ENCODE assay signal across 10 mouse cellular contexts in genomic region chr7:19197985-19198384, GRCm38 (mm10). TPM values are rescaled to one million over a fixed set of nuclear protein-coding genes. Genes with fewer than 3 reads are reported as not detected.
DNase-seq lines count a peak whose midpoint lies in the region; ATAC-seq and TF ChIP-seq lines count a peak whose summit lies in the region.
"Had no signal": no experiment of that assay in that cellular context is flagged by ENCODE, and none has a peak within 500 bp of the region (broad histone marks: within the 10 kb centered on the region; RNA-seq: fewer than 3 reads in every experiment).

No protein-coding gene starts in this region.

- 27% methylated on average over 2 of the region's 2 CpGs for WGBS in hindbrain, postnatal 0 days
- WGBS in hindbrain, embryonic 13.5 days, result 30% methylated on average over 2 of the region's 2 CpGs
- 25% methylated on average over 2 of the region's 2 CpGs for WGBS in forebrain, embryonic 14.5 days
- WGBS in heart, embryonic 11.5 days (ENCODE audit: insufficient replicate concordance), result 23% methylated on average over 2 of the region's 2 CpGs

- H3K9me3 ChIP-seq in hindbrain, postnatal 0 days (ENCODE audit: low read length), result no peaks in the 10 kb centered on the region
- no peaks in the 10 kb centered on the region for H3K9me3 ChIP-seq in hindbrain, embryonic 13.5 days
- H3K9me3 ChIP-seq in forebrain, embryonic 14.5 days (replicated peaks; ENCODE audit: control insufficient read depth, low read length), result no peaks in the 10 kb centered on the region; the same call in 1 of the 2 replicates
- H3K9me3 ChIP-seq in heart, embryonic 11.5 days (replicated peaks; ENCODE audit: control insufficient read depth, low read length), result peaks cover 4% of the 10 kb centered on the region; the same call in 1 of the 2 replicates

- H3K4me3 ChIP-seq in hindbrain, postnatal 0 days (ENCODE audit: low read length), result no peak overlapping the region
- H3K4me3 ChIP-seq in hindbrain, embryonic 13.5 days, result no peak overlapping the region
- H3K4me3 ChIP-seq in forebrain, embryonic 14.5 days (ENCODE audit: low read depth, low read length), result no peak overlapping the region
- H3K4me3 ChIP-seq in heart, embryonic 11.5 days (ENCODE audit: low read depth, low read length), result no peak overlapping the region
- H3K4me3 ChIP-seq: myocyte had no signal

- intact Hi-C loops in left cerebral cortex, postnatal 4 days (cut with DNase I), result no loop called here

- no peak overlapping the region for H3K9ac ChIP-seq in hindbrain, postnatal 0 days (replicated peaks; ENCODE audit: low read length)
- H3K9ac ChIP-seq in hindbrain, embryonic 13.5 days, result no peak overlapping the region
- H3K9ac ChIP-seq in forebrain, embryonic 14.5 days (ENCODE audit: low read length), result no peak overlapping the region
- no peak overlapping the region for H3K9ac ChIP-seq in heart, embryonic 11.5 days (ENCODE audit: low read depth, low read length)

- H3K4me1 ChIP-seq in hindbrain, postnatal 0 days (ENCODE audit: insufficient read depth, low read length), result no peaks in the 10 kb centered on the region
- H3K4me1 ChIP-seq in hindbrain, embryonic 13.5 days (replicated peaks), result no peaks in the 10 kb centered on the region
- no peaks in the 10 kb centered on the region for H3K4me1 ChIP-seq in forebrain, embryonic 14.5 days (ENCODE audit: control insufficient read depth, insufficient read depth, low read length)
- no peaks in the 10 kb centered on the region for H3K4me1 ChIP-seq in heart, embryonic 11.5 days (ENCODE audit: control insufficient read depth, insufficient read depth, low read length)

- no peak overlapping the region for H3K4me2 ChIP-seq in hindbrain, postnatal 0 days (ENCODE audit: low read depth, low read length)
- H3K4me2 ChIP-seq in hindbrain, embryonic 13.5 days, result no peak overlapping the region
- H3K4me2 ChIP-seq in forebrain, embryonic 14.5 days (ENCODE audit: low read length), result no peak overlapping the region
- H3K4me2 ChIP-seq in heart, embryonic 11.5 days, result no peak overlapping the region

- H3K27ac ChIP-seq in hindbrain, postnatal 0 days, result no peak overlapping the region
- no peak overlapping the region for H3K27ac ChIP-seq in hindbrain, embryonic 13.5 days
- H3K27ac ChIP-seq in forebrain, embryonic 14.5 days (ENCODE audit: low read depth, low read length), result no peak overlapping the region
- H3K27ac ChIP-seq in heart, embryonic 11.5 days (ENCODE audit: low read depth, low read length), result no peak overlapping the region

- no peaks in the 10 kb centered on the region for H3K27me3 ChIP-seq in hindbrain, postnatal 0 days (ENCODE audit: insufficient read depth, low read length)
- no peaks in the 10 kb centered on the region for H3K27me3 ChIP-seq in hindbrain, embryonic 13.5 days
- H3K27me3 ChIP-seq in forebrain, embryonic 14.5 days (replicated peaks; ENCODE audit: control insufficient read depth, insufficient read depth, low read length), result no peaks in the 10 kb centered on the region
- H3K27me3 ChIP-seq in heart, embryonic 11.5 days (ENCODE audit: control insufficient read depth, insufficient read depth, low read length), result no peaks in the 10 kb centered on the region

- ATAC-seq in hindbrain, postnatal 0 days, result no peak
- no peak for ATAC-seq in hindbrain, embryonic 13.5 days (ENCODE audit: low FRiP score)
- ATAC-seq in megakaryocyte progenitor cell, adult 5-6 weeks (replicated peaks; ENCODE audit: poor library complexity), result peak; percentile 82
- ATAC-seq in forebrain, embryonic 14.5 days, result no peak
- ATAC-seq in heart, embryonic 11.5 days (replicated peaks; ENCODE audit: insufficient number of reproducible peaks, low FRiP score, low TSS enrichment), result no peak

- DNase-seq in hindbrain, postnatal 0 days (ENCODE audit: low spot score), result no peak
- DNase-seq in CD4-positive helper T cell, adult 2 months (ENCODE audit: low read depth, low spot score), result peak; percentile 66
- DNase-seq in adrenal gland, postnatal 10 days, result peak; percentile 66
- DNase-seq in forebrain, embryonic 14.5 days (ENCODE audit: low spot score), result no peak
- no peak for DNase-seq in left cerebral cortex, postnatal 4 days
- DNase-seq: gastrocnemius, postnatal 25 days had no signal

- TF ChIP-seq CTCF in hindbrain, postnatal 0 days (IDR thresholded peaks at IDR 0.05; ENCODE audit: low read depth), result peak; percentile 63

- H3K36me3 ChIP-seq in hindbrain, postnatal 0 days (ENCODE audit: insufficient read depth, low read length), result peaks cover 27% of the 10 kb centered on the region; the same call in 1 of the 2 replicates
- H3K36me3 ChIP-seq in hindbrain, embryonic 13.5 days, result peaks cover 90% of the 10 kb centered on the region
- peaks cover 55% of the 10 kb centered on the region for H3K36me3 ChIP-seq in forebrain, embryonic 14.5 days (ENCODE audit: control insufficient read depth, insufficient read depth, low read length)
- peaks cover 18% of the 10 kb centered on the region for H3K36me3 ChIP-seq in heart, embryonic 11.5 days (ENCODE audit: control insufficient read depth, insufficient read depth, low read length)

RNA-seq across cellular contexts. Expression of gene Gpr4, which starts 14.4 kb away (rescaled TPM):
- 3.8 and 4.5 TPM in 2 replicates for total RNA-seq in hindbrain, postnatal 0 days (2014; rRNA removed)
- polyA plus RNA-seq in hindbrain, postnatal 0 days (2015; fragmentation: Nextera tagmentation; extraction: Ambion mirVana), result 4.1 and 4.4 TPM in 2 replicates
- polyA plus RNA-seq in hindbrain, embryonic 13.5 days (2015; fragmentation: Nextera tagmentation; extraction: Ambion mirVana), result 1.8 and 2.3 TPM in 2 replicates
- 1 to 10 TPM; 7.4 to 9.2 TPM for total RNA-seq in adrenal gland, postnatal 10 days (2021)
- total RNA-seq in megakaryocyte progenitor cell, adult 5-6 weeks (2015), result 0.12 TPM in 1 of 2 replicates, not detected in the other
- total RNA-seq in megakaryocyte progenitor cell, adult 5-6 weeks (2017), result not detected in 2 replicates
- polyA plus RNA-seq in forebrain, embryonic 14.5 days (2014; fragmentation: Nextera tagmentation; extraction: Ambion mirVana), result 1.8 and 2.3 TPM in 2 replicates
- total RNA-seq in left cerebral cortex, postnatal 4 days (2021), result 1 to 10 TPM; 3.5 to 4.3 TPM
- polyA plus RNA-seq in heart, embryonic 11.5 days (2014; fragmentation: Nextera tagmentation; extraction: Ambion mirVana), result 1.3 and 1.4 TPM in 2 replicates

RNA-seq across cellular contexts. Expression of gene Eml2, which starts 21.8 kb away (rescaled TPM):
- total RNA-seq in hindbrain, postnatal 0 days (2014; rRNA removed), result 88.2 and 103 TPM in 2 replicates
- polyA plus RNA-seq in hindbrain, postnatal 0 days (2015; fragmentation: Nextera tagmentation; extraction: Ambion mirVana), result 15.0 and 18.9 TPM in 2 replicates
- 6.6 and 8.2 TPM in 2 replicates for polyA plus RNA-seq in hindbrain, embryonic 13.5 days (2015; fragmentation: Nextera tagmentation; extraction: Ambion mirVana)
- total RNA-seq in adrenal gland, postnatal 10 days (2021), result 10 to 100 TPM; 37.7 to 41.0 TPM
- 4.3 and 5.5 TPM in 2 replicates for total RNA-seq in megakaryocyte progenitor cell, adult 5-6 weeks (2015)
- 8.0 and 15.1 TPM in 2 replicates for total RNA-seq in megakaryocyte progenitor cell, adult 5-6 weeks (2017)
- polyA plus RNA-seq in forebrain, embryonic 14.5 days (2014; fragmentation: Nextera tagmentation; extraction: Ambion mirVana), result 3.4 TPM in 2 replicates
- 100 to 1,000 TPM; 102 to 106 TPM for total RNA-seq in left cerebral cortex, postnatal 4 days (2021)
- 5.4 and 6.9 TPM in 2 replicates for polyA plus RNA-seq in heart, embryonic 11.5 days (2014; fragmentation: Nextera tagmentation; extraction: Ambion mirVana)

RNA-seq across cellular contexts. Expression of gene Opa3, which starts 30.1 kb away (rescaled TPM):
- 44.2 and 47.7 TPM in 2 replicates for total RNA-seq in hindbrain, postnatal 0 days (2014; rRNA removed)
- 34.6 and 37.1 TPM in 2 replicates for polyA plus RNA-seq in hindbrain, postnatal 0 days (2015; fragmentation: Nextera tagmentation; extraction: Ambion mirVana)
- 36.9 and 37.1 TPM in 2 replicates for polyA plus RNA-seq in hindbrain, embryonic 13.5 days (2015; fragmentation: Nextera tagmentation; extraction: Ambion mirVana)
- total RNA-seq in adrenal gland, postnatal 10 days (2021), result 10 to 100 TPM; 26.5 to 26.6 TPM
- 12.4 and 16.1 TPM in 2 replicates for total RNA-seq in megakaryocyte progenitor cell, adult 5-6 weeks (2015)
- 19.9 and 25.0 TPM in 2 replicates for total RNA-seq in megakaryocyte progenitor cell, adult 5-6 weeks (2017)
- polyA plus RNA-seq in forebrain, embryonic 14.5 days (2014; fragmentation: Nextera tagmentation; extraction: Ambion mirVana), result 42.5 TPM in 2 replicates
- 10 to 100 TPM; 33.8 to 35.0 TPM for total RNA-seq in left cerebral cortex, postnatal 4 days (2021)
- polyA plus RNA-seq in heart, embryonic 11.5 days (2014; fragmentation: Nextera tagmentation; extraction: Ambion mirVana), result 41.2 and 41.6 TPM in 2 replicates

RNA-seq across cellular contexts. Expression of gene Gipr, which starts 32.1 kb away (rescaled TPM):
- total RNA-seq in hindbrain, postnatal 0 days (2014; rRNA removed), result 2.0 and 3.0 TPM in 2 replicates
- 0.85 and 1.3 TPM in 2 replicates for polyA plus RNA-seq in hindbrain, postnatal 0 days (2015; fragmentation: Nextera tagmentation; extraction: Ambion mirVana)
- 1.6 and 2.3 TPM in 2 replicates for polyA plus RNA-seq in hindbrain, embryonic 13.5 days (2015; fragmentation: Nextera tagmentation; extraction: Ambion mirVana)
- under 1 TPM; 0.75 to 0.94 TPM for total RNA-seq in adrenal gland, postnatal 10 days (2021)
- total RNA-seq in megakaryocyte progenitor cell, adult 5-6 weeks (2015), result not detected in 2 replicates
- not detected in 2 replicates for total RNA-seq in megakaryocyte progenitor cell, adult 5-6 weeks (2017)
- 4.8 and 8.2 TPM in 2 replicates for polyA plus RNA-seq in forebrain, embryonic 14.5 days (2014; fragmentation: Nextera tagmentation; extraction: Ambion mirVana)
- total RNA-seq in left cerebral cortex, postnatal 4 days (2021), result 10 to 100 TPM; 22.7 to 25.8 TPM
- 9.0 and 10.8 TPM in 2 replicates for polyA plus RNA-seq in heart, embryonic 11.5 days (2014; fragmentation: Nextera tagmentation; extraction: Ambion mirVana)
- total RNA-seq: gastrocnemius, postnatal 25 days had no signal

RNA-seq across cellular contexts. Expression of gene Snrpd2, which starts 48.5 kb away (rescaled TPM):
- 34.1 and 42.9 TPM in 2 replicates for total RNA-seq in hindbrain, postnatal 0 days (2014; rRNA removed)
- 114 and 118 TPM in 2 replicates for polyA plus RNA-seq in hindbrain, postnatal 0 days (2015; fragmentation: Nextera tagmentation; extraction: Ambion mirVana)
- polyA plus RNA-seq in hindbrain, embryonic 13.5 days (2015; fragmentation: Nextera tagmentation; extraction: Ambion mirVana), result 123 and 128 TPM in 2 replicates
- total RNA-seq in adrenal gland, postnatal 10 days (2021), result 10 to 100 TPM; 90.1 to 91.2 TPM
- 106 and 117 TPM in 2 replicates for total RNA-seq in megakaryocyte progenitor cell, adult 5-6 weeks (2015)
- 78.6 and 83.9 TPM in 2 replicates for total RNA-seq in megakaryocyte progenitor cell, adult 5-6 weeks (2017)
- 141 and 155 TPM in 2 replicates for polyA plus RNA-seq in forebrain, embryonic 14.5 days (2014; fragmentation: Nextera tagmentation; extraction: Ambion mirVana)
- total RNA-seq in left cerebral cortex, postnatal 4 days (2021), result 100 to 1,000 TPM; 126 to 130 TPM
- 120 and 125 TPM in 2 replicates for polyA plus RNA-seq in heart, embryonic 11.5 days (2014; fragmentation: Nextera tagmentation; extraction: Ambion mirVana)

Comparison
In these comparisons a context has a peak if more than half of its experiments do, and no peak if none do; other contexts are left out.
1. DNase-seq: peak in CD4-positive helper T cell, adult 2 months (single experiment) and adrenal gland, postnatal 10 days (single experiment); none in hindbrain, postnatal 0 days (single experiment), forebrain, embryonic 14.5 days (single experiment) and left cerebral cortex, postnatal 4 days (single experiment).